Mouse (Mus musculus): ENCODE measurements around the gene Vmn1r29.
"Not testable (repeated sequence)": the region's sequence is repeated elsewhere in the genome, so short reads cannot be mapped to it uniquely, and the experiment has no call there.

Gene Vmn1r29

GRCm38 (mm10) chr6:58301249-58301648 lies at the start of gene Vmn1r29:
Vmn1r29 (plus strand) TSS chr6:58301549.
- no peak for ATAC-seq (ENCODE audit: low TSS enrichment)

- no peak for ATAC-seq (ENCODE audit: low TSS enrichment)
Measured at GRCm38 (mm10) chr6:58261737-58262136, 39.6 kb upstream of the Vmn1r29 start, which contains the start of gene Vmn1r28. Vmn1r28 (plus strand) TSS chr6:58262037.

- not testable (repeated sequence) for ATAC-seq (ENCODE audit: low TSS enrichment)
Measured at GRCm38 (mm10) chr6:58279661-58280060, 21.7 kb upstream of the Vmn1r29 start.

GRCm38 (mm10) chr6:58292201-58292600 lies 9.1 kb upstream of the Vmn1r29 start:
- ATAC-seq (ENCODE audit: low TSS enrichment), result no peak

GRCm38 (mm10) chr6:58298511-58298910 lies 2.8 kb upstream of the Vmn1r29 start:
- not testable (repeated sequence) for ATAC-seq (ENCODE audit: low TSS enrichment)

GRCm38 (mm10) chr6:58330686-58331085 lies 29.3 kb downstream of the Vmn1r29 start:
- ATAC-seq (ENCODE audit: low TSS enrichment), result not testable (repeated sequence)
